Mouse (Mus musculus): ENCODE measurements around the gene Dusp7. TPM values are rescaled to one million over a fixed set of nuclear protein-coding genes. Genes with fewer than 3 reads are reported as not detected.

Dusp7 gene
- polyA plus RNA-seq, 1 experiment, result 11.0 TPM

- H3K36me3 ChIP-seq (ENCODE audit: control insufficient read depth, insufficient read depth), result no peaks in the 10 kb centered on the region
- TF ChIP-seq CTCF (IDR thresholded peaks at IDR 0.05; ENCODE audit: control insufficient read depth, insufficient read depth, insufficient read length) (no peak), MYOG (IDR thresholded peaks at IDR 0.05; ENCODE audit: control insufficient read depth, extremely low read depth, insufficient read length) (no peak), MAX (IDR thresholded peaks at IDR 0.05) (no peak), CEBPB (IDR thresholded peaks at IDR 0.05; ENCODE audit: low read depth) (no peak), FOSL1 (IDR thresholded peaks at IDR 0.05; ENCODE audit: insufficient read depth, low read length, poor library complexity, severe bottlenecking) (no peak), MYOD1 (IDR thresholded peaks at IDR 0.05; ENCODE audit: control insufficient read depth, insufficient read length, low read depth) (no peak), USF1 (IDR thresholded peaks at IDR 0.05; ENCODE audit: low read depth) (no peak)
- no peak overlapping the region for H3K4me3 ChIP-seq (ENCODE audit: insufficient read depth, poor library complexity, severe bottlenecking)
- H3K79me3 ChIP-seq (ENCODE audit: low read depth), result no peaks in the 10 kb centered on the region
- H3ac ChIP-seq (ENCODE audit: control insufficient read depth, insufficient read length, low read depth), result no peak overlapping the region
- no peaks in the 10 kb centered on the region for H3K27me3 ChIP-seq (ENCODE audit: control insufficient read depth, insufficient read depth, insufficient read length)
- no peaks in the 10 kb centered on the region for H3K79me2 ChIP-seq (ENCODE audit: control insufficient read depth, insufficient read depth)
Measured at GRCm38 (mm10) chr9:106355217-106355974, 13.0 kb upstream of the Dusp7 start.

- TF ChIP-seq MYOD1 (IDR thresholded peaks at IDR 0.05; ENCODE audit: control insufficient read depth, insufficient read length, low read depth), result no peak
- TF ChIP-seq MAX (IDR thresholded peaks at IDR 0.05), result no peak
- no peak for TF ChIP-seq CEBPB (IDR thresholded peaks at IDR 0.05; ENCODE audit: low read depth)
- TF ChIP-seq USF1 (IDR thresholded peaks at IDR 0.05; ENCODE audit: low read depth), result no peak
- TF ChIP-seq CTCF (IDR thresholded peaks at IDR 0.05; ENCODE audit: control insufficient read depth, insufficient read depth, insufficient read length), result no peak
- TF ChIP-seq MYOG (IDR thresholded peaks at IDR 0.05; ENCODE audit: control insufficient read depth, extremely low read depth, insufficient read length), result no peak
- TF ChIP-seq FOSL1 (IDR thresholded peaks at IDR 0.05; ENCODE audit: insufficient read depth, low read length, poor library complexity, severe bottlenecking), result no peak
- H3K79me2 ChIP-seq (ENCODE audit: control insufficient read depth, insufficient read depth), result no peaks in the 10 kb centered on the region
- no peaks in the 10 kb centered on the region for H3K36me3 ChIP-seq (ENCODE audit: control insufficient read depth, insufficient read depth)
- no peak overlapping the region for H3K4me3 ChIP-seq (ENCODE audit: insufficient read depth, poor library complexity, severe bottlenecking)
- H3K27me3 ChIP-seq (ENCODE audit: control insufficient read depth, insufficient read depth, insufficient read length), result no peaks in the 10 kb centered on the region
- no peaks in the 10 kb centered on the region for H3K79me3 ChIP-seq (ENCODE audit: low read depth)
- H3ac ChIP-seq (ENCODE audit: control insufficient read depth, insufficient read length, low read depth), result no peak overlapping the region
Measured at GRCm38 (mm10) chr9:106355975-106356286, 12.5 kb upstream of the Dusp7 start.

DNA sequence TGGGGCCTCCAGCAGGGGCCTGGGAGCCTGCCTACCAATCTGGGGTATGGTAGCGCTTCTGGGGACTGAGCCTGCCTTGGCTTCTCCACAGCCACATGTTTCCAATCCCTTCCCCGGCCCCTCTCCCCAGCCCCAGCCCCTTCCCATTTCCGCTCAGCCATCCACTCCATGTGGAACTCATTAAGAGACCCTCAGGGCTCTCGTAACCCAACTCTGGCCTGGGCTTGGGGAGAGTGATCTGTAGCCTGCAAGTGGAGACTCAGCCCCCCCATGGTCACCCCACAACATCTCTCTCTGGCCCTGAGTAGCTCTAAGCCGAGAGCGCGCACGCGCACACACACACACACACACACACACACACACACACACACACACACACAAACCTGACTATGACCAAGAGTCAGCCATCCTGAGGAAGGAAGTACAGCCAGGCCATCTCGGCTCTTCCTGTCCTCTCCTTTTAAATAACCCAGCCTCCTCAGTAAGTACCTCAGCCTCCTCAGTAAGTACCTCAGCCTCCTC is 12.0 kb upstream of the Dusp7 start:
- Histone ChIP-seq H3K79me2 (ENCODE audit: control insufficient read depth, insufficient read depth) (no peaks in the 10 kb centered on the region), H3ac (ENCODE audit: control insufficient read depth, insufficient read length, low read depth) (no peak overlapping the region), H3K36me3 (ENCODE audit: control insufficient read depth, insufficient read depth) (no peaks in the 10 kb centered on the region), H3K79me3 (ENCODE audit: low read depth) (no peaks in the 10 kb centered on the region), H3K4me3 (ENCODE audit: insufficient read depth, poor library complexity, severe bottlenecking) (no peak overlapping the region), H3K27me3 (ENCODE audit: control insufficient read depth, insufficient read depth, insufficient read length) (no peaks in the 10 kb centered on the region)
- TF ChIP-seq CTCF (IDR thresholded peaks at IDR 0.05; ENCODE audit: control insufficient read depth, insufficient read depth, insufficient read length) (no peak), MAX (IDR thresholded peaks at IDR 0.05) (no peak), USF1 (IDR thresholded peaks at IDR 0.05; ENCODE audit: low read depth) (no peak)

GRCm38 (mm10) chr9:106357167-106357566 is 11.3 kb upstream of the Dusp7 start:
- Histone ChIP-seq H3K79me3 (ENCODE audit: low read depth) (no peaks in the 10 kb centered on the region), H3K36me3 (ENCODE audit: control insufficient read depth, insufficient read depth) (no peaks in the 10 kb centered on the region), H3K27me3 (ENCODE audit: control insufficient read depth, insufficient read depth, insufficient read length) (no peaks in the 10 kb centered on the region), H3K79me2 (ENCODE audit: control insufficient read depth, insufficient read depth) (no peaks in the 10 kb centered on the region), H3ac (ENCODE audit: control insufficient read depth, insufficient read length, low read depth) (no peak overlapping the region), H3K4me3 (ENCODE audit: insufficient read depth, poor library complexity, severe bottlenecking) (no peak overlapping the region)
- TF ChIP-seq FOSL1 (IDR thresholded peaks at IDR 0.05; ENCODE audit: insufficient read depth, low read length, poor library complexity, severe bottlenecking) (no peak), MYOG (IDR thresholded peaks at IDR 0.05; ENCODE audit: control insufficient read depth, extremely low read depth, insufficient read length) (no peak), USF1 (IDR thresholded peaks at IDR 0.05; ENCODE audit: low read depth) (no peak), CTCF (IDR thresholded peaks at IDR 0.05; ENCODE audit: control insufficient read depth, insufficient read depth, insufficient read length) (no peak), MAX (IDR thresholded peaks at IDR 0.05) (no peak)

- Histone ChIP-seq H3K4me3 (ENCODE audit: insufficient read depth, poor library complexity, severe bottlenecking) (no peak overlapping the region), H3K27me3 (ENCODE audit: control insufficient read depth, insufficient read depth, insufficient read length) (no peaks in the 10 kb centered on the region), H3ac (ENCODE audit: control insufficient read depth, insufficient read length, low read depth) (no peak overlapping the region), H3K79me2 (ENCODE audit: control insufficient read depth, insufficient read depth) (no peaks in the 10 kb centered on the region), H3K36me3 (ENCODE audit: control insufficient read depth, insufficient read depth) (no peaks in the 10 kb centered on the region), H3K79me3 (ENCODE audit: low read depth) (no peaks in the 10 kb centered on the region)
- TF ChIP-seq USF1 (IDR thresholded peaks at IDR 0.05; ENCODE audit: low read depth), result no peak
- TF ChIP-seq MYOG (IDR thresholded peaks at IDR 0.05; ENCODE audit: control insufficient read depth, extremely low read depth, insufficient read length), result no peak
- TF ChIP-seq MYOD1 (IDR thresholded peaks at IDR 0.05; ENCODE audit: control insufficient read depth, insufficient read length, low read depth), result no peak
- TF ChIP-seq FOSL1 (IDR thresholded peaks at IDR 0.05; ENCODE audit: insufficient read depth, low read length, poor library complexity, severe bottlenecking), result no peak
- TF ChIP-seq CEBPB (IDR thresholded peaks at IDR 0.05; ENCODE audit: low read depth), result no peak
- TF ChIP-seq CTCF (IDR thresholded peaks at IDR 0.05; ENCODE audit: control insufficient read depth, insufficient read depth, insufficient read length), result no peak
- TF ChIP-seq MAX (IDR thresholded peaks at IDR 0.05), result no peak
Measured at GRCm38 (mm10) chr9:106359297-106359696, 9.1 kb upstream of the Dusp7 start.

DNA sequence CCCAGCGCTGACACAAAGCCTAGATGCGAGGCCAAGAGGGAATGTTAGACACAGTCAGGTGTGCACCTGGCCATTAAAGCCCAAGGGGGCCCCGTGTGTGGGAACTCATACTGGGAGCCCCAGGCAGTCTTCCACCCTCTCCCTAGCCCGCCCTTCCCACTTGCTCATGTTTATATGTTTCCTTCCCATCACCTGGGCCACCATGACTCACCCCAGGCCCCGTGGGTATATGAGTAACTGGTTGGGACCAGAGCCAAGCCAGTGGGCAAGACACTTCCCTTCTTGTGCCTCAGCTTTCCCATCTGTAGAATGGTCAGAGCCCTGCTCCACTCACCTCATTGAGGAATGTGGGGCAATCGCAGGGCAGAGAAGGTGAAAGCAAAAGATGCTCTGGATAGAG is 7.3 kb upstream of the Dusp7 start:
- TF ChIP-seq MAX (IDR thresholded peaks at IDR 0.05) (no peak), FOSL1 (IDR thresholded peaks at IDR 0.05; ENCODE audit: insufficient read depth, low read length, poor library complexity, severe bottlenecking) (peak; percentile 43), CEBPB (IDR thresholded peaks at IDR 0.05; ENCODE audit: low read depth) (no peak), MYOD1 (IDR thresholded peaks at IDR 0.05; ENCODE audit: control insufficient read depth, insufficient read length, low read depth) (no peak), MYOG (IDR thresholded peaks at IDR 0.05; ENCODE audit: control insufficient read depth, extremely low read depth, insufficient read length) (no peak)

More for the DNA sequence above, 7.3 kb upstream of the Dusp7 start:
- Histone ChIP-seq H3K79me2 (ENCODE audit: control insufficient read depth, insufficient read depth) (no peaks in the 10 kb centered on the region), H3K36me3 (ENCODE audit: control insufficient read depth, insufficient read depth) (no peaks in the 10 kb centered on the region), H3K4me3 (ENCODE audit: insufficient read depth, poor library complexity, severe bottlenecking) (no peak overlapping the region), H3K79me3 (ENCODE audit: low read depth) (no peaks in the 10 kb centered on the region), H3K27me3 (ENCODE audit: control insufficient read depth, insufficient read depth, insufficient read length) (no peaks in the 10 kb centered on the region), H3ac (ENCODE audit: control insufficient read depth, insufficient read length, low read depth) (no peak overlapping the region)
